ENCODE assay signal across 22 mouse cellular contexts in genomic region chr1:135208716-135209115, GRCm38 (mm10). TPM values are rescaled to one million over a fixed set of nuclear protein-coding genes. Genes with fewer than 3 reads are reported as not detected.
DNase-seq lines count a peak whose midpoint lies in the region; ATAC-seq and TF ChIP-seq lines count a peak whose summit lies in the region.
"Had no signal": no experiment of that assay in that cellular context is flagged by ENCODE, and none has a peak within 500 bp of the region (broad histone marks: within the 10 kb centered on the region; RNA-seq: fewer than 3 reads in every experiment).

No protein-coding gene starts in this region.

- H3K4me2 ChIP-seq in intestine, embryonic 14.5 days (ENCODE audit: low read length), result no peak overlapping the region
- no peak overlapping the region for H3K4me2 ChIP-seq in stomach, postnatal 0 days (replicated peaks; ENCODE audit: low read depth)
- H3K4me2 ChIP-seq: embryonic facial prominence, embryonic 13.5 days; forebrain, embryonic 15.5 days; heart, embryonic 12.5 days; hindbrain, embryonic 15.5 days had no signal

- no peak overlapping the region for H3K4me3 ChIP-seq in intestine, embryonic 14.5 days (ENCODE audit: low read depth, low read length)
- H3K4me3 ChIP-seq in small intestine, adult 2 months (ENCODE audit: low read depth, low read length), result no peak overlapping the region
- H3K4me3 ChIP-seq in stomach, postnatal 0 days (ENCODE audit: low read depth, low read length), result no peak overlapping the region
- H3K4me3 ChIP-seq: embryonic facial prominence, embryonic 13.5 days; forebrain, embryonic 10.5 days; forebrain, embryonic 15.5 days; heart, embryonic 12.5 days; hindbrain, embryonic 15.5 days had no signal

- WGBS in intestine, embryonic 14.5 days, result 70% methylated on average over 9 of the region's 9 CpGs
- WGBS in small intestine, adult 2 months, result 21% methylated on average over 9 of the region's 9 CpGs
- 53% methylated on average over 9 of the region's 9 CpGs for WGBS in stomach, postnatal 0 days

- TF ChIP-seq CTCF in small intestine, adult 2 months (IDR thresholded peaks at IDR 0.05; ENCODE audit: extremely low read depth, insufficient read length, insufficient replicate concordance, low read depth, low read length), result no peak
- TF ChIP-seq CTCF in stomach, postnatal 0 days (IDR thresholded peaks at IDR 0.05; ENCODE audit: low read depth), result no peak

- no peaks in the 10 kb centered on the region for H3K36me3 ChIP-seq in intestine, embryonic 14.5 days (ENCODE audit: control insufficient read depth, insufficient read depth, low read length)
- H3K36me3 ChIP-seq in small intestine, adult 2 months (ENCODE audit: control insufficient read depth, insufficient read depth, low read length), result no peaks in the 10 kb centered on the region
- H3K36me3 ChIP-seq in stomach, postnatal 0 days (ENCODE audit: control insufficient read depth, insufficient read depth, low read length), result no peaks in the 10 kb centered on the region
- H3K36me3 ChIP-seq: embryonic facial prominence, embryonic 13.5 days; forebrain, embryonic 10.5 days; forebrain, embryonic 15.5 days; heart, embryonic 12.5 days; hindbrain, embryonic 15.5 days had no signal

- ATAC-seq in erythroblast, adult 5-6 weeks (replicated peaks; ENCODE audit: low FRiP score, poor library complexity, severe bottlenecking), result peak; percentile 41; the same call in 1 of the 2 replicates
- ATAC-seq in intestine, embryonic 14.5 days (replicated peaks; ENCODE audit: low FRiP score, low TSS enrichment, low read depth), result no peak
- peak; percentile 67 for ATAC-seq in stomach, postnatal 0 days (ENCODE audit: low FRiP score, low TSS enrichment)
- ATAC-seq: activated CD4-positive, CD25-positive, alpha-beta regulatory T cell, adult 4 months; forebrain, embryonic 15.5 days; Patski had no signal

- H3K9me3 ChIP-seq in intestine, embryonic 14.5 days (ENCODE audit: control insufficient read depth, low read length), result no peaks in the 10 kb centered on the region
- H3K9me3 ChIP-seq in stomach, postnatal 0 days (ENCODE audit: control insufficient read depth, low read length), result no peaks in the 10 kb centered on the region
- H3K9me3 ChIP-seq: embryonic facial prominence, embryonic 13.5 days; forebrain, embryonic 10.5 days; forebrain, embryonic 15.5 days; heart, embryonic 12.5 days; hindbrain, embryonic 15.5 days had no signal

- peak; percentile 30; the same call in 1 of the 2 replicates for TF ChIP-seq POLR2A in small intestine, adult 2 months (IDR thresholded peaks at IDR 0.05; ENCODE audit: low read depth, low read length)

- H3K9ac ChIP-seq in intestine, embryonic 14.5 days (ENCODE audit: low read length), result no peak overlapping the region
- H3K9ac ChIP-seq in stomach, postnatal 0 days (ENCODE audit: low read length), result no peak overlapping the region
- H3K9ac ChIP-seq: embryonic facial prominence, embryonic 13.5 days; forebrain, embryonic 15.5 days; heart, embryonic 12.5 days; hindbrain, embryonic 15.5 days had no signal

- no peaks in the 10 kb centered on the region for H3K4me1 ChIP-seq in intestine, embryonic 14.5 days (replicated peaks; ENCODE audit: control insufficient read depth, insufficient read depth, low read length)
- peaks cover 31% of the 10 kb centered on the region for H3K4me1 ChIP-seq in small intestine, adult 2 months (ENCODE audit: control insufficient read depth, insufficient read depth, insufficient read length, low read length)
- H3K4me1 ChIP-seq in stomach, postnatal 0 days (replicated peaks; ENCODE audit: control insufficient read depth, insufficient read depth), result no peaks in the 10 kb centered on the region
- H3K4me1 ChIP-seq: forebrain, embryonic 15.5 days; hindbrain, embryonic 15.5 days had no signal

- TF ChIP-seq EP300 in stomach, postnatal 0 days (optimal IDR thresholded peaks at IDR 0.05), result no peak

- no peaks in the 10 kb centered on the region for H3K27me3 ChIP-seq in intestine, embryonic 14.5 days (replicated peaks; ENCODE audit: control insufficient read depth, insufficient read depth, low read length)
- no peaks in the 10 kb centered on the region for H3K27me3 ChIP-seq in small intestine, adult 2 months (ENCODE audit: control insufficient read depth, insufficient read depth, low read length)
- H3K27me3 ChIP-seq in stomach, postnatal 0 days (ENCODE audit: control insufficient read depth, insufficient read depth, low read length), result no peaks in the 10 kb centered on the region
- H3K27me3 ChIP-seq: CH12.LX; embryonic facial prominence, embryonic 13.5 days; forebrain, embryonic 15.5 days; hindbrain, embryonic 15.5 days; Patski had no signal

- DNase-seq in intestine, embryonic 14.5 days (ENCODE audit: low spot score), result no peak
- peak; percentile 70 for DNase-seq in stomach, postnatal 0 days (ENCODE audit: low spot score)
- no peak for DNase-seq in right cerebral cortex, postnatal 25 days
- DNase-seq in spleen, postnatal 4 days (ENCODE audit: low spot score in 2 of 2), result no peak
- DNase-seq: adrenal gland, postnatal 14 days; cerebellum, adult 11-12 months; cerebellum, adult 9-10 months; cerebellum, postnatal 25 days; gastrocnemius, postnatal 14 days had no signal

- H3K27ac ChIP-seq in intestine, embryonic 14.5 days (ENCODE audit: low read depth), result 0 out of 2 replicates have a peak overlapping the region, but pooled peaks have one; percentile 11
- peak overlapping the region; percentile 91 for H3K27ac ChIP-seq in small intestine, adult 2 months (ENCODE audit: insufficient read depth, low read depth, low read length)
- no peak overlapping the region for H3K27ac ChIP-seq in stomach, postnatal 0 days (replicated peaks)
- H3K27ac ChIP-seq: embryonic facial prominence, embryonic 13.5 days; forebrain, embryonic 10.5 days; forebrain, embryonic 15.5 days; hindbrain, embryonic 15.5 days had no signal

RNA-seq across cellular contexts. Expression of gene Gpr37l1, which starts 41.2 kb away (rescaled TPM):
- 1.0 TPM in 1 of 2 replicates, not detected in the other for total RNA-seq in erythroblast, adult 5-6 weeks (2015; ENCODE audit: low replicate concordance)
- total RNA-seq in erythroblast, adult 5-6 weeks (2017; ENCODE audit: low replicate concordance), result not detected in 2 replicates
- polyA plus RNA-seq in intestine, embryonic 14.5 days (2014; fragmentation: Nextera tagmentation; extraction: Ambion mirVana), result 0.35 and 0.50 TPM in 2 replicates
- 1.9 and 2.2 TPM in 2 replicates for polyA plus RNA-seq in small intestine, adult 2 months (2012; rRNA removed)
- polyA plus RNA-seq in stomach, postnatal 0 days (2015; fragmentation: Nextera tagmentation; extraction: Ambion mirVana), result 3.1 and 3.4 TPM in 2 replicates
- total RNA-seq: CH12.LX had no signal
- polyA plus RNA-seq: activated CD4-positive, CD25-positive, alpha-beta regulatory T cell, adult 4 months; embryonic facial prominence, embryonic 13.5 days; forebrain, embryonic 10.5 days; heart, embryonic 12.5 days; heart, embryonic 16.5 days; hindbrain, embryonic 11.5 days had no signal

RNA-seq across cellular contexts. Expression of gene Elf3, which starts 49.7 kb away (rescaled TPM):
- total RNA-seq in erythroblast, adult 5-6 weeks (2015; ENCODE audit: low replicate concordance), result not detected in 2 replicates
- not detected in 2 replicates for total RNA-seq in erythroblast, adult 5-6 weeks (2017; ENCODE audit: low replicate concordance)
- 160 and 169 TPM in 2 replicates for polyA plus RNA-seq in intestine, embryonic 14.5 days (2014; fragmentation: Nextera tagmentation; extraction: Ambion mirVana)
- polyA plus RNA-seq in small intestine, adult 2 months (2012; rRNA removed), result 110 and 185 TPM in 2 replicates
- polyA plus RNA-seq in stomach, postnatal 0 days (2015; fragmentation: Nextera tagmentation; extraction: Ambion mirVana), result 152 and 162 TPM in 2 replicates
- total RNA-seq: heart, postnatal 25 days had no signal
- polyA plus RNA-seq: activated CD4-positive, CD25-positive, alpha-beta regulatory T cell, adult 4 months had no signal
